Mouse (Mus musculus): Measurements from ENCODE around the gene 4930467E23Rik. TPM values are rescaled to one million over a fixed set of nuclear protein-coding genes. Genes with fewer than 3 reads are reported as not detected.
"Not testable (repeated sequence)": the region's sequence is repeated elsewhere in the genome, so short reads cannot be mapped to it uniquely, and the experiment has no call there.

4930467E23Rik gene
- polyA plus RNA-seq, 1 experiment, result not detected

DNA sequence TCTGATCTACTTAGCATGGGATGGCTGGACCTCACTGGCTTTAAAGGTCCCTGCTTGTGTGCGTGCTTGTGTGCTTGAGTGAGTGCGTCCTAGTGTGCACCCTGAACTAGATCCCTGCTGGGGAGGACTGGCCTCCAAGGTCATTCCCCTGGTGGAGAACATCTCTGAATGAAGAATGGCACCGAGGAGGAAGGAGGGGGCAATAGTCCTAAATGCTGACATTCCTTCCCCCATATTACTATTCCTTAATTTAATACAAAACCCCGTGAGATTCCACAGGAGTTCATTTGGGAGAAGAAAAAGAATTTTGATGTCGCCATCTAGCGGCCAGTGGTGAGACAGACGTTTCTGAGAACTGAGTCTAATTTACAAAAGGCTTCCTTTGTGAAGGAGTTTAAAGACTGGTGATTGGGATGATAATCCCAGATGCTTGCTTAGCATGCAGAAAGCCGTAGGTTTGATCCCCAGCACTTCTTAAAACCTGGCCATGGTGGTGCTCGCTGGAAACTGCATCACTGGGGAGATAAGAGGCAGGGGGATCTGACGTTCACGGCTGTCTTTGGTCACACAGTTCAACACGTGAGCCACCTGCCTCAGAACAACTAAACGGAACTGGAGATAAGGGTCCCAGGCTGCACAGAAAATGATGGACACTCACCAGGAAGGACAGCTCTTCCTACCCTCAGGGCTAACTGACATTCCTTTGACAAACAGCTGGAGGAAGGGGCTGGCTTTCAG, 26.2 kb upstream of the 4930467E23Rik start:
- not testable (repeated sequence) for H3K4me3 ChIP-seq (ENCODE audit: low read depth, low read length); H3K27me3 ChIP-seq (ENCODE audit: control insufficient read depth, insufficient read depth, low read length); H3K36me3 ChIP-seq (ENCODE audit: control insufficient read depth, insufficient read depth, low read length); H3K27ac ChIP-seq (ENCODE audit: insufficient read depth, low read depth, low read length); H3K4me1 ChIP-seq (ENCODE audit: control insufficient read depth, insufficient read depth, insufficient read length, low read length)
- TF ChIP-seq CTCF (IDR thresholded peaks at IDR 0.05; ENCODE audit: extremely low read depth, insufficient read length, insufficient replicate concordance, low read depth, low read length), result peak; percentile 4; the same call in 1 of the 2 replicates
- 30% methylated on average over 13 of the region's 13 CpGs for WGBS

DNA sequence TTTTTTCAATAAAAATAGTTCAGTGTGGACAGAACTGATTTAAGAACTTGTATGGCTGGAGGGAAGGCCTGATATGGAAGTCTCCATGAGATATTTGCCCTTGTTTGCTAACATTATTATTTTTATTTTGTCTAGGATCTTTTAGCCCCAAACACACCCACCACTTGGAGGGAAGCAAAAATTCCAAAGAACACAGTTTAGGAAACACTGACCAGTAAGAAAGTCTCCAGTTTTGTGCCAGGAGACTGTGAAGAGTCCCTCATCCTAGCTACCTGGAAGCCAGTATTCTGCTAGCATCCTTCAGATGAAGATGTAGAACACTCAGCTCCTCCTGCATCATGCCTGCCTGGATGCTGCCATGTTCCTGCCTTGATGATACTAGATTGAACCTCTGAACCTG, 25.5 kb upstream of the 4930467E23Rik start:
- not testable (repeated sequence) for H3K27me3 ChIP-seq (ENCODE audit: control insufficient read depth, insufficient read depth, low read length); H3K27ac ChIP-seq (ENCODE audit: insufficient read depth, low read depth, low read length); H3K36me3 ChIP-seq (ENCODE audit: control insufficient read depth, insufficient read depth, low read length); H3K4me3 ChIP-seq (ENCODE audit: low read depth, low read length); H3K4me1 ChIP-seq (ENCODE audit: control insufficient read depth, insufficient read depth, insufficient read length, low read length)

DNA sequence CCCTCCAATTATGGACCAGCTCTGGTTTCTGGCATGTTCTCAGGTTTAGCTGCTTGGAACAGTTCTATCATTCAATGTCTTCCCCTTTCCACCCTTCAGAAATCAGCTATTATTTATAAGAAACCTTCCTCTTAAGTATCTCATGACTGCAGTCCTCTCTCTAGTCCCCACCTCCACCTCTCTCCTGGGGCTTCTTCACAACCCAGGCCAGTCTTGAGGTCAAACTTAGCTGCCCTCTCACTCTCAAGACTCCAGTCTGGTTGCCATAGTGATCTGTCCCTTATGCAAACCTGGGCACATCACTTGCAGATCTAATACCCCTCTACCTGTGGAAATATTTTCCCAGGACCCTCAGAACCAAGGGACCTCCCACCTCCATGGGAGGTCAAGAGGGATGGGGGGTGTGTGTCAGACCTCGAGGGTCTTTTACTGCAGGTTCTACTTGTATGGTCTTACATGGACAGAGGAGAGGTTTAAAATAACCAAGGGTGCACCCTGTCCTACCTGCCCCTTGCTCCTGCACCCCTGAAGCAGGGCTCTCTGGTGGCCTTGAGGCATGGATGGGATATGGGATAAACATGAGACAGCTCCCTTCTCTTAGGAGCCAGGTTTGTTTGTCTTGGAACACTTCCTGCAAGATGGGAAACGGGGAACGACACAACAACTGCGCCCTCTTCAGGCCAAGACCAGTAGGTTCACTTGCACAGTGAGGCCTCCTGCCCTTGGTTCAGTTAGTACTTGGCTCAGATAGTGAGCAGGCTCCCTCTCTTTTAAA, 24.7 kb upstream of the 4930467E23Rik start:
- WGBS, result 53% methylated on average over 4 of the region's 4 CpGs
- not testable (repeated sequence) for H3K4me3 ChIP-seq (ENCODE audit: low read depth, low read length); H3K36me3 ChIP-seq (ENCODE audit: control insufficient read depth, insufficient read depth, low read length); H3K4me1 ChIP-seq (ENCODE audit: control insufficient read depth, insufficient read depth, insufficient read length, low read length); H3K27ac ChIP-seq (ENCODE audit: insufficient read depth, low read depth, low read length); H3K27me3 ChIP-seq (ENCODE audit: control insufficient read depth, insufficient read depth, low read length)

DNA sequence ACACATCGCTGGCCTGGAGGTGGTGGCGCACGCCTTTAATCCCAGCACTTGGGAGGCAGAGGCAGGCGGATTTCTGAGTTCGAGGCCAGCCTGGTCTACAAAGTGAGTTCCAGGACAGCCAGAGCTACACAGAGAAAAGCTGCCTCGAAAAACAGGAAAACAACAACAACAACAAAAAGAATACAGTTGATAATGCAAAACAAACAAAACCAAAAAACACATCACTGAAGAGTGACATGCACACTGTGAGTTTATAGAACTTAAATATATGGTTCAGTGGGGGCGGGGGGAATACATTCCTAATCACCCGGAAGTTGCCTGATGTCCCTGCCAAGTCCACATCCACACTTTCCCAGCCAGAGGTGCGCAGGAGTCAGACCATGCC, 24.2 kb upstream of the 4930467E23Rik start:
- H3K27me3 ChIP-seq (ENCODE audit: control insufficient read depth, insufficient read depth, low read length); H3K27ac ChIP-seq (ENCODE audit: insufficient read depth, low read depth, low read length); H3K36me3 ChIP-seq (ENCODE audit: control insufficient read depth, insufficient read depth, low read length); H3K4me3 ChIP-seq (ENCODE audit: low read depth, low read length); H3K4me1 ChIP-seq (ENCODE audit: control insufficient read depth, insufficient read depth, insufficient read length, low read length): not testable (repeated sequence)
- WGBS, result 78% methylated on average over 9 of the region's 9 CpGs

DNA sequence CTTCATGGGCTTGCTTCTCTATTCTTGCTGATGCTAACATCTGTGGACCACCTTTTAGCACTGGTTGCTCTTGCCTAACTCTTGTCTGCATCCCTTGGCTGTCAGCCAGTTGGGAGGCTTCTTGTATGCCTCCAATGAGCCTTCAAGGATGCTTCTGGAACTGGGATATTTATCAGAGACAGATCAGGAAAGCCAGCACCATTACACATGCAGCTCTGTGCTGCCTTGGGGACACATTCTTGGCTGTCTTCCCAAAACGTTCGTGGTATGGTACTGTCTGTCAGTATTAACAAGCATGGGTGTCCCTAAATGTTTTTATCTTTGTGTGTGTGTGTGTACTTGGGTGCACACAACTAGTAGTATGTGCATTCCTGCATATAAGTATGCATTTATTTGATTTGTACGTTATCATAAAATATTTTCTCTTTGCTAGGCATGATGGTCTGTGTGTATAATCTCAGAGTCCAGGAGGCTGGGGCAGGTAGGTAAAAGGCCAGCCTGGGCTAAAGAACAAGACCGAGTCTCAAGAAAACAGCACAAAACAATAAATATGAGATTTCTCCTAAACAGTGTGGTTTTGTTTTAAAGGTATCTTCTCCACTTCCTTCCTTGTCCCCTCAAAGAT, 23.2 kb upstream of the 4930467E23Rik start:
- WGBS, result 71% methylated on average over 4 of the region's 4 CpGs
- H3K4me1 ChIP-seq (ENCODE audit: control insufficient read depth, insufficient read depth, insufficient read length, low read length); H3K36me3 ChIP-seq (ENCODE audit: control insufficient read depth, insufficient read depth, low read length); H3K4me3 ChIP-seq (ENCODE audit: low read depth, low read length); H3K27ac ChIP-seq (ENCODE audit: insufficient read depth, low read depth, low read length); H3K27me3 ChIP-seq (ENCODE audit: control insufficient read depth, insufficient read depth, low read length): not testable (repeated sequence)

DNA sequence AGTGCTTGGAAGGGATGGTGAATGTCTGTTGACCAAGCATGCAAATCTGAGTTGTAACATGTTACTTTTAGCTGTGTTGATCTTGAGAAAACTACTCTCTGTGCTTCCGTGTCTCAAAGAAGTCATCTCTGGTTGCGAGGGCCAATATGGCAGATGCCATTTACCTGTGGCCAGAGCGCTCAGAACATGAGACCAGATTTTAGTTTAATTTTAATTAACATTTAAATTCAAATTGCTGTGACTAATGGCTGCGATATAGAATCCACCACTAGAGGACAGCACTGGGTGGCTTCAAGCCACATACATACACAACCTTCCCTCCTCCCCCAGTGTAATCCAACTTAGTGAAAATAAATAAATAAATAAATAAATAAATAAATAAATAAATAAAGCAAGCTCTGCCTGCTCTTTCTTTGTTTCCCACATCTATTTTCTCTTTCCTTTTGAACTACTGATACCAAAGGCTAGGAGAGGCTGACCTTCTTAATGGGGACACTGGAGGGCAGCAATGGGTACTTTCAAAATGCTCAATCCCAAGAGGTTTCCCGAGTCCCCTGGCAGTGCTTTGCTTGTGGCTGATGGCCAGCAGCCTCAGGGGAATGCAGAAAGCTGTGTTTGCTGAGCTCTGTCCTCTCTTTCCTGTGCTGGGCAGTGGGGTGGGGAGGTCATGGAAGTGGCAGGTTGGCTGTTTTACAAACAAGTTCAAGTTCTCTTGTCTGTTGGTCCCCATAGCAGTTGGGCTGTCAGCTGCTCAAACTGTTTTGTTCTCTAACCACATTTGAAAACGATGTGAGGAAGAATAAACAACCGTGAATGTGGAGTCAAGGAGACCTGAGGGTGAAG, 22.2 kb upstream of the 4930467E23Rik start:
- H3K27me3 ChIP-seq (ENCODE audit: control insufficient read depth, insufficient read depth, low read length); H3K4me1 ChIP-seq (ENCODE audit: control insufficient read depth, insufficient read depth, insufficient read length, low read length); H3K27ac ChIP-seq (ENCODE audit: insufficient read depth, low read depth, low read length): not testable (repeated sequence)

DNA sequence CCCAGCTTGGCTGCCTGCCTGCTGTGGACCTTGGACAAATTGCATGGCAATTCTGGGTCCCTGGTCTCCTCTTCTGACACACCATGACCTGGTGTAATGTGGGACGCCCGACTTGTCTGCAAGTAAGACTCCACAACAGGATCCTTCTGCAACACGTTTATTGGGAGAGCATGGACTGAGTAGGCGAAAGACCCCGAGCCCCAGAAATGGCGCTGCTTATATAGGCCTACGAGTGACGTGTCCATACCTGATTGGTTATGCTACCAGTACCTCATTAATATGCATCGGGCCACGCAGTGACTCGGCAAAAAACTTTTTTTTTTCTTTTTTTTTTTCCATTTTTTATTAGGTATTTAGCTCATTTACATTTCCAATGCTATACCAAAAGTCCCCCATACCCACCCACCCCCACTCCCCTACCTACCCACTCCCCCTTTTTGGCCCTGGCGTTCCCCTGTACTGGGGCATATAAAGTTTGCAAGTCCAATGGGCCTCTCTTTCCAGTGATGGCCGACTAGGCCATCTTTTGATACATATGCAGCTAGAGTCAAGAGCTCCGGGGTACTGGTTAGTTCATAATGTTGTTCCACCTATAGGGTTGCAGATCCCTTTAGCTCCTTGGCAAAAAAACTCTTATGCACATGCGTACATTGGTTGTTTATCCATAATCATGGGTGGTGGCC, 21.5 kb upstream of the 4930467E23Rik start:
- not testable (repeated sequence) for H3K27me3 ChIP-seq (ENCODE audit: control insufficient read depth, insufficient read depth, low read length); H3K36me3 ChIP-seq (ENCODE audit: control insufficient read depth, insufficient read depth, low read length); H3K4me3 ChIP-seq (ENCODE audit: low read depth, low read length); H3K4me1 ChIP-seq (ENCODE audit: control insufficient read depth, insufficient read depth, insufficient read length, low read length); H3K27ac ChIP-seq (ENCODE audit: insufficient read depth, low read depth, low read length)
- WGBS, result 84% methylated on average over 13 of the region's 15 CpGs

More for the DNA sequence above, 22.2 kb upstream of the 4930467E23Rik start:
- 0 out of 2 replicates have a peak, but pooled peaks have one; percentile 18 for TF ChIP-seq CTCF (IDR thresholded peaks at IDR 0.05; ENCODE audit: extremely low read depth, insufficient read length, insufficient replicate concordance, low read depth, low read length)
- H3K36me3 ChIP-seq (ENCODE audit: control insufficient read depth, insufficient read depth, low read length); H3K4me3 ChIP-seq (ENCODE audit: low read depth, low read length): not testable (repeated sequence)
- whole genome bisulfite sequencing, result 64% methylated on average over 7 of the region's 7 CpGs

DNA sequence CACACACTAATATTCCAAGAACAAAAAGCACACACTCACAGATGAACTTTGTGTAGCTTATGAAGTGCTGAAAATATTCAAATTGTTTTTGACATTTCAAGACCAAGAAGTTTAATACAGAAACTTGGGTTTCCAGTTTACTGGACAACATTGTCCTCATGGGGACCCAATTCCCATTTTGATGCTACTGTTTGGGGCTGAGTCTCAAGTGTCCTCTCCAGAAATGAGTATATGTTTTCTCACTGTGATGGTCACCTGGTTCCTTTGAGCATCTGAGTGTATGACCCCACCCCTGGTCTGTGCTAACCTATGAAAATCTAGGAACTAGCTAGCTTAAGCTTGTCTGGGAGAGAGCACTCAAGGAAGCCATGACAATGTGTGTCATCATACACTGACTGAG, 20.4 kb upstream of the 4930467E23Rik start:
- not testable (repeated sequence) for H3K27ac ChIP-seq (ENCODE audit: insufficient read depth, low read depth, low read length); H3K27me3 ChIP-seq (ENCODE audit: control insufficient read depth, insufficient read depth, low read length); H3K36me3 ChIP-seq (ENCODE audit: control insufficient read depth, insufficient read depth, low read length); H3K4me3 ChIP-seq (ENCODE audit: low read depth, low read length); H3K4me1 ChIP-seq (ENCODE audit: control insufficient read depth, insufficient read depth, insufficient read length, low read length)

DNA sequence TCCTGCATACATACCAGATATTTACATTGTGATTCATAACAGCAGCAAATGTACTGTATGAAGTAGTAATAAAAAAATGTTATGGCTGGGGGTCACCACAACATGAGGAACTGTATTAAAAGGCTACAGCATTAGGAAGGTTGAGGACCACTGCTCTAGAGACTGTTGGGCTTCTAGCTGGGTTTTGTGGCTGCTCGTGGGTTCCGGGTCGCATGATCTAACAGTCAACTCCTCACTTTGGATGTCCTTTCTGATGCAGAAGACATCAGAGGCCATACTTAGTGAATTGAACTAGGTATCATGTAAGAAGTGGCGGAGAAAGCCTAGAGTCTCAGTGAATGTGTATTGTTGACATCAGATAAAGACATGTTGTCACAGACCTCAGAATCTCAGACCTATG, 19.9 kb upstream of the 4930467E23Rik start:
- not testable (repeated sequence) for H3K36me3 ChIP-seq (ENCODE audit: control insufficient read depth, insufficient read depth, low read length); H3K4me1 ChIP-seq (ENCODE audit: control insufficient read depth, insufficient read depth, insufficient read length, low read length); H3K27me3 ChIP-seq (ENCODE audit: control insufficient read depth, insufficient read depth, low read length); H3K27ac ChIP-seq (ENCODE audit: insufficient read depth, low read depth, low read length); H3K4me3 ChIP-seq (ENCODE audit: low read depth, low read length)
- 87% methylated on average over 4 of the region's 4 CpGs for WGBS

DNA sequence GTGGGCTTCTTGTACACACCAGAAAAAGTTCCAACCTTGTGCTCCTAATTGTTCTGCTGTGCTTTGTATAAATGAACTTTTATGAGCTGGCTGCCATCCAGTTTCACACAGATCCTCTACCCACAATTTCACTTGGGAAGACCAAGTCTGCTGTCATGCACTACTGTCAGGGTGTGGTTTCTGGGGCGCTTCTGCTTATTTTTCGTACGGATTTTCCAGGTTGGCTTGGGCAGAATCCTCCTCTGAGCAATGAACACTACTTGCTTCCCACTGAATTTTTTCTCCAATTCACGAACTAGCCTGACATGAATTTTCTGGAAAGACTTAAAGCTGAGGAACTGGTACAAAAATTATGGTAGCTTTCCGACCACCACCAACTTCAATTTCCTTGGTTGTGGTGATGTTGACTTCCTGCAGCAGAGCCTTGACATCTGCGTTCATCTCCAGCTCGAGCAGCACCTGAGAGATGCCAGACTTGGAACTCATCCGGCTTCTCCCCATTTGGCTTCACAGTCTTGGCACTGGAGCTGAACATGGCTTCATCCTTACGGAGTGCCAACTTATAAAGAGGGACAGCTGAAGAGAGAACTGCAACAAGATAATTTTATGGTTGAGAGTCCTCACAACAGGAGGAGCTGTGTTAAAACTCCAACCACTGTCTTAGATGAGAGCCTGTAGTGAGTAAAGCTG, 18.1 kb upstream of the 4930467E23Rik start:
- H3K4me1 ChIP-seq (ENCODE audit: control insufficient read depth, insufficient read depth, insufficient read length, low read length); H3K4me3 ChIP-seq (ENCODE audit: low read depth, low read length); H3K27ac ChIP-seq (ENCODE audit: insufficient read depth, low read depth, low read length); H3K36me3 ChIP-seq (ENCODE audit: control insufficient read depth, insufficient read depth, low read length); H3K27me3 ChIP-seq (ENCODE audit: control insufficient read depth, insufficient read depth, low read length): not testable (repeated sequence)
- 76% methylated on average over 9 of the region's 9 CpGs for WGBS
